Comparison of ENCODE assay signal across 8 mouse cellular contexts in genomic region chr10:93888590-93888934, GRCm38 (mm10). TPM values are rescaled to one million over a fixed set of nuclear protein-coding genes. Genes with fewer than 3 reads are reported as not detected.
DNase-seq lines count a peak whose midpoint lies in the region; ATAC-seq and TF ChIP-seq lines count a peak whose summit lies in the region.
"Had no signal": no experiment of that assay in that cellular context is flagged by ENCODE, and none has a peak within 500 bp of the region (broad histone marks: within the 10 kb centered on the region; RNA-seq: fewer than 3 reads in every experiment).

No protein-coding gene starts in this region.

- intact Hi-C loops in left cerebral cortex, postnatal 25 days (cut with DNase I): loop anchor here (5.0 kb wide), 1 partner anchor 799 kb away; the partner anchor contains the start of gene Cep83

- 0 out of 2 replicates have a peak, but pooled peaks cover 3% of the 10 kb centered on the region for H3K4me1 ChIP-seq in spleen, adult 2 months (ENCODE audit: control insufficient read depth, insufficient read depth, insufficient read length)
- peaks cover 17% of the 10 kb centered on the region for H3K4me1 ChIP-seq in forebrain, embryonic 13.5 days
- peaks cover 81% of the 10 kb centered on the region for H3K4me1 ChIP-seq in liver, embryonic 13.5 days (replicated peaks)

- no peaks in the 10 kb centered on the region for H3K9me3 ChIP-seq in forebrain, embryonic 13.5 days (replicated peaks)
- no peaks in the 10 kb centered on the region for H3K9me3 ChIP-seq in liver, embryonic 13.5 days (replicated peaks)

- H3K9ac ChIP-seq in forebrain, embryonic 13.5 days: peak overlapping the region; percentile 97
- peak overlapping the region; percentile 99 for H3K9ac ChIP-seq in liver, embryonic 13.5 days

- TF ChIP-seq CTCF in spleen, adult 2 months (IDR thresholded peaks at IDR 0.05; ENCODE audit: extremely low read depth, insufficient read depth, insufficient read length, insufficient replicate concordance): no peak

- H3K4me2 ChIP-seq in forebrain, embryonic 13.5 days: peak overlapping the region; percentile 87
- H3K4me2 ChIP-seq in liver, embryonic 13.5 days: peak overlapping the region; percentile 88

- H3K36me3 ChIP-seq in spleen, adult 2 months (ENCODE audit: control insufficient read depth, insufficient read depth, low read length): peaks cover 13% of the 10 kb centered on the region
- H3K36me3 ChIP-seq in forebrain, embryonic 13.5 days (ENCODE audit: poor library complexity, severe bottlenecking): peaks cover 33% of the 10 kb centered on the region
- peaks cover 43% of the 10 kb centered on the region for H3K36me3 ChIP-seq in liver, embryonic 13.5 days

- no peak for DNase-seq in spleen, adult 2 months (ENCODE audit: low read depth in 1 of 2, low spot score in 2 of 2)
- DNase-seq in spleen, postnatal 36 days (ENCODE audit: low spot score in 2 of 2): no peak
- no peak for DNase-seq in liver, embryonic 13.5 days
- no peak for DNase-seq in adrenal gland, postnatal 36 days
- no peak for DNase-seq in urinary bladder, adult 2 months (ENCODE audit: low spot score)
- DNase-seq in left cerebral cortex, postnatal 25 days (ENCODE audit: low spot score in 2 of 2): no peak
- DNase-seq: spleen, adult 18-20 months had no signal

- ATAC-seq in forebrain, embryonic 13.5 days: no peak
- ATAC-seq in liver, embryonic 13.5 days (ENCODE audit: low read depth): no peak

- WGBS in spleen, adult 2 months: 11% methylated on average over 10 of the region's 10 CpGs
- 20% methylated on average over 10 of the region's 10 CpGs for WGBS in forebrain, embryonic 13.5 days
- 4% methylated on average over 10 of the region's 10 CpGs for WGBS in liver, embryonic 13.5 days (ENCODE audit: insufficient replicate concordance)

- TF ChIP-seq POLR2A in spleen, adult 2 months (IDR thresholded peaks at IDR 0.05; ENCODE audit: low read depth, low read length): no peak

- peak overlapping the region; percentile 79; the same call in 1 of the 2 replicates for H3K27ac ChIP-seq in spleen, adult 2 months (ENCODE audit: insufficient read depth, low read length)
- H3K27ac ChIP-seq in forebrain, embryonic 13.5 days: no peak overlapping the region; the same call in 1 of the 2 replicates
- H3K27ac ChIP-seq in liver, embryonic 13.5 days: peak overlapping the region; percentile 97

- peak overlapping the region; percentile 89 for H3K4me3 ChIP-seq in spleen, adult 2 months (ENCODE audit: extremely low read depth, insufficient read depth, insufficient read length)
- H3K4me3 ChIP-seq in forebrain, embryonic 13.5 days: peak overlapping the region; percentile 99
- H3K4me3 ChIP-seq in liver, embryonic 13.5 days (replicated peaks): peak overlapping the region; percentile 97

- no peaks in the 10 kb centered on the region for H3K27me3 ChIP-seq in spleen, adult 2 months (ENCODE audit: control insufficient read depth, insufficient read depth, low read length)
- no peaks in the 10 kb centered on the region for H3K27me3 ChIP-seq in forebrain, embryonic 13.5 days
- no peaks in the 10 kb centered on the region for H3K27me3 ChIP-seq in liver, embryonic 13.5 days

RNA-seq across cellular contexts. Expression of gene Metap2, which starts 8.3 kb away (rescaled TPM):
- 28.2 and 37.8 TPM in 2 replicates for polyA plus RNA-seq in spleen, adult 2 months (2012; rRNA removed)
- polyA plus RNA-seq in forebrain, embryonic 13.5 days (2015; fragmentation: Nextera tagmentation; extraction: Ambion mirVana): 194 and 212 TPM in 2 replicates
- polyA plus RNA-seq in liver, embryonic 13.5 days (2015; fragmentation: Nextera tagmentation; extraction: Ambion mirVana): 249 and 304 TPM in 2 replicates
- total RNA-seq in adrenal gland, postnatal 36 days (2021): 100 to 1,000 TPM; 181 to 185 TPM
- polyA plus RNA-seq in urinary bladder, adult 2 months (2012; rRNA removed): 95.5 and 124 TPM in 2 replicates
- total RNA-seq in left cerebral cortex, postnatal 25 days (2021): 100 to 1,000 TPM; 112 to 125 TPM

RNA-seq across cellular contexts. Expression of gene Usp44, which starts 57.2 kb away (rescaled TPM):
- polyA plus RNA-seq in spleen, adult 2 months (2012; rRNA removed): 0.08 TPM in 1 of 2 replicates, not detected in the other
- polyA plus RNA-seq in forebrain, embryonic 13.5 days (2015; fragmentation: Nextera tagmentation; extraction: Ambion mirVana): 3.0 and 4.1 TPM in 2 replicates
- polyA plus RNA-seq in liver, embryonic 13.5 days (2015; fragmentation: Nextera tagmentation; extraction: Ambion mirVana): 2.4 and 2.7 TPM in 2 replicates
- not detected for total RNA-seq in adrenal gland, postnatal 36 days (2021)
- polyA plus RNA-seq in urinary bladder, adult 2 months (2012; rRNA removed): not detected in 2 replicates
- not detected for total RNA-seq in left cerebral cortex, postnatal 25 days (2021)
